Mouse (Mus musculus) central nervous system, embryonic 14 days (tissue): ENCODE results near the gene Ldhc. TPM values are rescaled to one million over a fixed set of nuclear protein-coding genes. Genes with fewer than 3 reads are reported as not detected.

Experiments
- polyA plus RNA-seq: library from polyadenylated mRNA; depleted of rRNA; stranded (reverse); fragments of >200 nt; gene quantifications from 2 replicates; pipeline ENCODE4 v1.2.3, GENCODE M21; 2012; rRNA removed

The Ldhc gene
- polyA plus RNA-seq: 0.11 and 0.14 TPM in 2 replicates

GRCm38 (mm10) chr7:46860996-46861395, at the start of gene Ldhc:
Gene Ldhc, plus strand, starts transcription at chr7:46861203.

GRCm38 (mm10) chr7:46840787-46841525, 20.0 kb upstream of the Ldhc start, which contains the start of gene Ldha:
Gene Ldha, plus strand, starts transcription at chr7:46841475.

GRCm38 (mm10) chr7:46919551-46920176, 58.7 kb downstream of the Ldhc start, which contains the start of gene Tsg101:
Gene Tsg101, minus strand, starts transcription at chr7:46919969.

Other genes with a start within 250 kb of the Ldhc start
- gene Sergef, start 221.4 kb upstream of the Ldhc start, polyA plus RNA-seq: 29.4 and 30.6 TPM in 2 replicates
- gene Tph1, start 188.7 kb upstream of the Ldhc start, polyA plus RNA-seq: 0.14 and 0.26 TPM in 2 replicates
- 15.4 TPM in 2 replicates for gene Saal1, start 150.5 kb upstream of the Ldhc start, polyA plus RNA-seq
- gene Saa3, start 145.5 kb upstream of the Ldhc start, polyA plus RNA-seq: 1.1 and 3.2 TPM in 2 replicates
- gene Saa4, start 128.6 kb upstream of the Ldhc start, polyA plus RNA-seq: not detected in 2 replicates
- 0.14 TPM in 1 of 2 replicates, not detected in the other for gene Saa1, start 118.2 kb upstream of the Ldhc start, polyA plus RNA-seq
- gene Saa2, start 109.4 kb upstream of the Ldhc start, polyA plus RNA-seq: not detected in 2 replicates
- 29.1 and 30.8 TPM in 2 replicates for gene Hps5, start 65.1 kb upstream of the Ldhc start, polyA plus RNA-seq
- gene Gtf2h1, start 65.1 kb upstream of the Ldhc start, polyA plus RNA-seq: 32.6 and 33.6 TPM in 2 replicates
- gene Ldha, start 19.7 kb upstream of the Ldhc start, polyA plus RNA-seq: 345 and 369 TPM in 2 replicates
- 122 and 131 TPM in 2 replicates for gene Tsg101, start 58.8 kb downstream of the Ldhc start, polyA plus RNA-seq
- gene Uevld, start 97.3 kb downstream of the Ldhc start, polyA plus RNA-seq: 7.4 and 8.3 TPM in 2 replicates
- gene Gm9999, start 122.4 kb downstream of the Ldhc start, polyA plus RNA-seq: not detected in 2 replicates
- 6.2 and 7.6 TPM in 2 replicates for gene Spty2d1, start 147.2 kb downstream of the Ldhc start, polyA plus RNA-seq
- gene Tmem86a, start 189.4 kb downstream of the Ldhc start, polyA plus RNA-seq: 19.1 and 19.5 TPM in 2 replicates